Mouse (Mus musculus): ENCODE measurements at regions not wholly inside any gene's neighbourhood (a gene's known extent, or its start where the extent isn't known, plus 50 kb on each side); places are given as distances from the start of the nearest gene placed in this dataset.

- WGBS = 85% methylated on average over 15 of the region's 15 CpGs
- no peak for ATAC-seq (replicated peaks; ENCODE audit: insufficient number of reproducible peaks, insufficient read depth, low FRiP score, low read depth)
- H3K4me2 ChIP-seq = no peak overlapping the region
Observed at GRCm38 (mm10) chr15:97125836-97126822, 70.4 kb upstream of the Slc38a4 start.

GRCm38 (mm10) chr15:97122263-97122662 lies 66.5 kb upstream of the Slc38a4 start:
- 43% methylated on average over 6 of the region's 6 CpGs for WGBS
- no peaks in the 10 kb centered on the region for H3K9me3 ChIP-seq (replicated peaks)

More at GRCm38 (mm10) chr15:97125836-97126822, 70.4 kb upstream of the Slc38a4 start:
- H3K4me3 ChIP-seq = no peak overlapping the region
- H3K9ac ChIP-seq = no peak overlapping the region
- no peaks in the 10 kb centered on the region for H3K36me3 ChIP-seq
- no peaks in the 10 kb centered on the region for H3K9me3 ChIP-seq (replicated peaks)
- no peaks in the 10 kb centered on the region for H3K27me3 ChIP-seq
- H3K27ac ChIP-seq = no peak overlapping the region
- H3K4me1 ChIP-seq (replicated peaks) = peaks cover 16% of the 10 kb centered on the region

GRCm38 (mm10) chr15:97112452-97113200 lies 56.9 kb upstream of the Slc38a4 start:
- Histone ChIP-seq H3K36me3 (no peaks in the 10 kb centered on the region), H3K4me3 (no peak overlapping the region), H3K9ac (no peak overlapping the region), H3K4me1 (replicated peaks) (peaks cover 4% of the 10 kb centered on the region; the same call in 1 of the 2 replicates), H3K27ac (no peak overlapping the region), H3K9me3 (replicated peaks) (no peaks in the 10 kb centered on the region), H3K4me2 (no peak overlapping the region), H3K27me3 (no peaks in the 10 kb centered on the region)
- ATAC-seq (replicated peaks; ENCODE audit: insufficient number of reproducible peaks, insufficient read depth, low FRiP score, low read depth) = no peak
- 82% methylated on average over 19 of the region's 19 CpGs for WGBS

More at GRCm38 (mm10) chr15:97122263-97122662, 66.5 kb upstream of the Slc38a4 start:
- ATAC-seq (replicated peaks; ENCODE audit: insufficient number of reproducible peaks, insufficient read depth, low FRiP score, low read depth) = peak; percentile 72
- no peak overlapping the region for H3K4me2 ChIP-seq
- peak overlapping the region; percentile 67 for H3K27ac ChIP-seq
- no peaks in the 10 kb centered on the region for H3K27me3 ChIP-seq
- peaks cover 10% of the 10 kb centered on the region for H3K4me1 ChIP-seq (replicated peaks)
- H3K9ac ChIP-seq = no peak overlapping the region
- H3K4me3 ChIP-seq = no peak overlapping the region
- H3K36me3 ChIP-seq = no peaks in the 10 kb centered on the region

- H3K4me3 ChIP-seq = no peak overlapping the region
- peaks cover 4% of the 10 kb centered on the region; the same call in 1 of the 2 replicates for H3K4me1 ChIP-seq (replicated peaks)
- 54% methylated on average over 11 of the region's 11 CpGs for WGBS
- no peaks in the 10 kb centered on the region for H3K27me3 ChIP-seq
- H3K9ac ChIP-seq = no peak overlapping the region
- H3K4me2 ChIP-seq = no peak overlapping the region
- H3K27ac ChIP-seq = no peak overlapping the region
- ATAC-seq (replicated peaks; ENCODE audit: insufficient number of reproducible peaks, insufficient read depth, low FRiP score, low read depth) = no peak
- no peaks in the 10 kb centered on the region for H3K9me3 ChIP-seq (replicated peaks)
- H3K36me3 ChIP-seq = no peaks in the 10 kb centered on the region
Observed at GRCm38 (mm10) chr15:97111320-97112192, 55.8 kb upstream of the Slc38a4 start.

- WGBS = 32% methylated on average over 10 of the region's 10 CpGs
- Histone ChIP-seq H3K4me3 (no peak overlapping the region), H3K27me3 (no peaks in the 10 kb centered on the region), H3K27ac (no peak overlapping the region), H3K4me2 (no peak overlapping the region), H3K9me3 (replicated peaks) (no peaks in the 10 kb centered on the region), H3K4me1 (replicated peaks) (peaks cover 29% of the 10 kb centered on the region), H3K9ac (no peak overlapping the region), H3K36me3 (no peaks in the 10 kb centered on the region)
- no peak for ATAC-seq (replicated peaks; ENCODE audit: insufficient number of reproducible peaks, insufficient read depth, low FRiP score, low read depth)
Observed at GRCm38 (mm10) chr15:97107779-97108178, 52.0 kb upstream of the Slc38a4 start.

- Histone ChIP-seq H3K27me3 (no peaks in the 10 kb centered on the region), H3K36me3 (no peaks in the 10 kb centered on the region), H3K4me3 (no peak overlapping the region), H3K9ac (no peak overlapping the region), H3K4me2 (no peak overlapping the region), H3K27ac (no peak overlapping the region), H3K9me3 (replicated peaks) (no peaks in the 10 kb centered on the region), H3K4me1 (replicated peaks) (peaks cover 35% of the 10 kb centered on the region)
- ATAC-seq (replicated peaks; ENCODE audit: insufficient number of reproducible peaks, insufficient read depth, low FRiP score, low read depth) = no peak
- WGBS = 73% methylated on average over 6 of the region's 6 CpGs
Observed at GRCm38 (mm10) chr15:97106556-97106955, 50.8 kb upstream of the Slc38a4 start.
